Mouse (Mus musculus) intestine, embryonic 14.5 days (tissue): ENCODE measurements at regions not wholly inside any gene's neighbourhood (a gene's known extent, or its start where the extent isn't known, plus 50 kb on each side); places are given as distances from the start of the nearest gene placed in this dataset.
"Not testable (repeated sequence)": the region's sequence is repeated elsewhere in the genome, so short reads cannot be mapped to it uniquely, and the experiment has no call there.

Experiments used
- ATAC-seq: fragments of 200-750 bp; cut with Nextera tagmentation; replicated peaks from 2 replicates; pipeline ENCODE4 v1.8.0; 2017; ENCODE audit warnings: low read depth, moderate number of reproducible peaks, moderate TSS enrichment, moderate library complexity; ENCODE audit not compliant: low FRiP score, low TSS enrichment
- DNase-seq: peaks from one replicate; pipeline ENCODE4 v3.0.0-alpha.2; 2018; ENCODE audit warnings: low spot score
- H3K27ac ChIP-seq: fragments of 300-500 bp; sonication (generic); 2 replicates; pipeline ENCODE4 v1.5.1; 2014; ENCODE audit warnings: low read depth, mild to moderate bottlenecking, control low read depth
- H3K27me3 ChIP-seq: fragments of 300-500 bp; sonication (generic); replicated peaks from 2 replicates; pipeline ENCODE4 v1.6.1; 2014; ENCODE audit warnings: low read length, control low read depth; ENCODE audit not compliant: control insufficient read depth, insufficient read depth
- H3K36me3 ChIP-seq: fragments of 300-500 bp; sonication (generic); 2 replicates; pipeline ENCODE4 v1.6.1; 2014; ENCODE audit warnings: low read length, control low read depth; ENCODE audit not compliant: control insufficient read depth, insufficient read depth
- H3K4me1 ChIP-seq: fragments of 300-500 bp; sonication (generic); replicated peaks from 2 replicates; pipeline ENCODE4 v1.6.1; 2014; ENCODE audit warnings: low read length, control low read depth, mixed read lengths; ENCODE audit not compliant: control insufficient read depth, insufficient read depth
- H3K4me2 ChIP-seq: fragments of 300-500 bp; sonication (generic); 2 replicates; pipeline ENCODE4 v1.6.1; 2014; ENCODE audit warnings: low read length
- H3K4me3 ChIP-seq: fragments of 300-500 bp; sonication (generic); 2 replicates; pipeline ENCODE4 v1.5.1; 2014; ENCODE audit warnings: low read depth, low read length, control low read depth, mixed read lengths
- H3K9ac ChIP-seq: fragments of 300-500 bp; sonication (generic); 2 replicates; pipeline ENCODE4 v1.6.1; 2014; ENCODE audit warnings: mild to moderate bottlenecking, low read length
- H3K9me3 ChIP-seq: fragments of 300-500 bp; sonication (generic); 2 replicates; pipeline ENCODE4 v1.6.1; 2016; ENCODE audit warnings: low read length, control low read depth; ENCODE audit not compliant: control insufficient read depth
- WGBS: fragments of 180-500 bp; shearing (Covaris S2); extraction: QIAGEN DNeasy Blood & Tissue Kit; methylation state at CpG from one replicate; pipeline ENCODE4 v1.1.7; 2014; 5-methylcytosine and 5-hydroxymethylcytosine counted together

GRCm38 (mm10) chr13:5666235-5667007 lies 194.9 kb upstream of the Klf6 start:
- no peak for DNase-seq
- no peaks in the 10 kb centered on the region for H3K9me3 ChIP-seq
- no peak overlapping the region for H3K9ac ChIP-seq
- H3K36me3 ChIP-seq, result no peaks in the 10 kb centered on the region
- 74% methylated on average over 3 of the region's 3 CpGs for WGBS
- no peaks in the 10 kb centered on the region for H3K4me1 ChIP-seq
- no peaks in the 10 kb centered on the region for H3K27me3 ChIP-seq
- no peak overlapping the region for H3K27ac ChIP-seq
- no peak overlapping the region for H3K4me2 ChIP-seq
- H3K4me3 ChIP-seq, result no peak overlapping the region
- ATAC-seq, result no peak

- 78% methylated on average over 1 of the region's 1 CpGs for WGBS
- no peak overlapping the region for H3K4me3 ChIP-seq
- no peaks in the 10 kb centered on the region for H3K36me3 ChIP-seq
- ATAC-seq (no peak), DNase-seq (no peak)
- H3K9ac ChIP-seq, result no peak overlapping the region
- no peaks in the 10 kb centered on the region for H3K9me3 ChIP-seq
- H3K4me1 ChIP-seq, result no peaks in the 10 kb centered on the region
- no peak overlapping the region for H3K27ac ChIP-seq
- H3K27me3 ChIP-seq, result no peaks in the 10 kb centered on the region
- H3K4me2 ChIP-seq, result no peak overlapping the region
Measured at GRCm38 (mm10) chr13:5675668-5676067, 185.6 kb upstream of the Klf6 start.

GRCm38 (mm10) chr13:5690124-5690523 lies 171.2 kb upstream of the Klf6 start:
- no peak overlapping the region for H3K4me2 ChIP-seq
- no peak overlapping the region for H3K4me3 ChIP-seq
- no peaks in the 10 kb centered on the region for H3K36me3 ChIP-seq
- no peak for DNase-seq
- WGBS, result 88% methylated on average over 4 of the region's 4 CpGs
- H3K4me1 ChIP-seq, result no peaks in the 10 kb centered on the region
- H3K9me3 ChIP-seq, result peaks cover 6% of the 10 kb centered on the region; the same call in 1 of the 2 replicates
- no peak overlapping the region for H3K9ac ChIP-seq
- no peak for ATAC-seq
- no peak overlapping the region for H3K27ac ChIP-seq
- H3K27me3 ChIP-seq, result no peaks in the 10 kb centered on the region

GRCm38 (mm10) chr13:5690680-5691079 lies 170.6 kb upstream of the Klf6 start:
- WGBS, result 87% methylated on average over 2 of the region's 2 CpGs
- H3K4me1 ChIP-seq, H3K9me3 ChIP-seq, H3K36me3 ChIP-seq, ATAC-seq, H3K27me3 ChIP-seq, H3K4me3 ChIP-seq, DNase-seq, H3K4me2 ChIP-seq, H3K9ac ChIP-seq, H3K27ac ChIP-seq: not testable (repeated sequence)

- Histone ChIP-seq H3K9ac (no peak overlapping the region), H3K27ac (no peak overlapping the region), H3K27me3 (no peaks in the 10 kb centered on the region), H3K4me1 (no peaks in the 10 kb centered on the region), H3K4me2 (no peak overlapping the region), H3K4me3 (no peak overlapping the region), H3K9me3 (peaks cover 6% of the 10 kb centered on the region; the same call in 1 of the 2 replicates), H3K36me3 (no peaks in the 10 kb centered on the region)
- ATAC-seq, result no peak
- 91% methylated on average over 8 of the region's 8 CpGs for WGBS
- no peak for DNase-seq
Measured at GRCm38 (mm10) chr13:5694626-5695025, 166.7 kb upstream of the Klf6 start.

- not testable (repeated sequence) for H3K27me3 ChIP-seq, ATAC-seq, H3K9ac ChIP-seq, H3K27ac ChIP-seq, H3K36me3 ChIP-seq, H3K9me3 ChIP-seq, H3K4me1 ChIP-seq, DNase-seq, H3K4me2 ChIP-seq, H3K4me3 ChIP-seq
- 86% methylated on average over 3 of the region's 3 CpGs for WGBS
Measured at GRCm38 (mm10) chr13:5695581-5695980, 165.7 kb upstream of the Klf6 start.

GRCm38 (mm10) chr13:5696377-5696776 lies 164.9 kb upstream of the Klf6 start:
- no peaks in the 10 kb centered on the region for H3K4me1 ChIP-seq
- H3K9me3 ChIP-seq, result no peaks in the 10 kb centered on the region
- H3K36me3 ChIP-seq, result no peaks in the 10 kb centered on the region
- no peak overlapping the region for H3K9ac ChIP-seq
- H3K27me3 ChIP-seq, result no peaks in the 10 kb centered on the region
- H3K4me3 ChIP-seq, result no peak overlapping the region
- ATAC-seq (no peak), DNase-seq (no peak)
- H3K27ac ChIP-seq, result no peak overlapping the region
- WGBS, result 50% methylated on average over 2 of the region's 2 CpGs
- H3K4me2 ChIP-seq, result no peak overlapping the region

- H3K4me2 ChIP-seq, H3K9me3 ChIP-seq, H3K27me3 ChIP-seq, H3K4me1 ChIP-seq, H3K4me3 ChIP-seq, H3K27ac ChIP-seq, H3K36me3 ChIP-seq, H3K9ac ChIP-seq, ATAC-seq, DNase-seq: not testable (repeated sequence)
- WGBS, result 56% methylated on average over 1 of the region's 1 CpGs
Measured at GRCm38 (mm10) chr13:5697329-5697728, 164.0 kb upstream of the Klf6 start.

- no peaks in the 10 kb centered on the region for H3K27me3 ChIP-seq
- H3K36me3 ChIP-seq, result no peaks in the 10 kb centered on the region
- DNase-seq (no peak), ATAC-seq (no peak)
- H3K27ac ChIP-seq, result no peak overlapping the region
- no peak overlapping the region for H3K4me2 ChIP-seq
- no peak overlapping the region for H3K4me3 ChIP-seq
- H3K9ac ChIP-seq, result no peak overlapping the region
- H3K4me1 ChIP-seq, result no peaks in the 10 kb centered on the region
- no peaks in the 10 kb centered on the region for H3K9me3 ChIP-seq
- 89% methylated on average over 3 of the region's 3 CpGs for WGBS
Measured at GRCm38 (mm10) chr13:5702071-5702470, 159.2 kb upstream of the Klf6 start.
